Mouse (Mus musculus): ENCODE measurements around the gene Pcare. TPM values are rescaled to one million over a fixed set of nuclear protein-coding genes. Genes with fewer than 3 reads are reported as not detected.
A peak's percentile ranks its signal among the peaks of the same experiment; 100 is the strongest.
"Not testable (repeated sequence)": the region's sequence is repeated elsewhere in the genome, so short reads cannot be mapped to it uniquely, and the experiment has no call there.

The Pcare gene
- total RNA-seq (2021) = not detected in 2 replicates
- long read RNA-seq = 0 reads

- no peak for DNase-seq
These were observed at the start of gene Pcare for GRCm38 (mm10) chr17:71752831-71753230. Gene Pcare, minus strand, starts transcription at chr17:71752894.

GRCm38 (mm10) chr17:71795521-71796205 is 43.0 kb upstream of the Pcare start:
- DNase-seq = no peak

- no peak for DNase-seq
These were observed 38.9 kb upstream of the Pcare start for GRCm38 (mm10) chr17:71791622-71792021.

GRCm38 (mm10) chr17:71791109-71791508 is 38.4 kb upstream of the Pcare start:
- no peak for DNase-seq

- DNase-seq = no peak
These were observed 33.8 kb upstream of the Pcare start for GRCm38 (mm10) chr17:71786456-71786855.

GRCm38 (mm10) chr17:71783366-71783735 is 30.7 kb upstream of the Pcare start:
- DNase-seq = no peak

- peak; percentile 35 for DNase-seq
These were observed 30.1 kb upstream of the Pcare start for GRCm38 (mm10) chr17:71782699-71783365.

- peak; percentile 36 for DNase-seq
These were observed 29.6 kb upstream of the Pcare start for GRCm38 (mm10) chr17:71782242-71782698.

GRCm38 (mm10) chr17:71780945-71781344 is 28.3 kb upstream of the Pcare start:
- no peak for DNase-seq

GRCm38 (mm10) chr17:71780490-71780889 is 27.8 kb upstream of the Pcare start:
- DNase-seq = no peak

- DNase-seq = no peak
These were observed 26.0 kb upstream of the Pcare start for GRCm38 (mm10) chr17:71778696-71779095.

- DNase-seq = no peak
These were observed 22.6 kb upstream of the Pcare start for GRCm38 (mm10) chr17:71775279-71775678.

- DNase-seq = no peak
These were observed 21.5 kb upstream of the Pcare start for GRCm38 (mm10) chr17:71774173-71774572.

- no peak for DNase-seq
These were observed 18.0 kb upstream of the Pcare start for GRCm38 (mm10) chr17:71770696-71771095.

- DNase-seq = no peak
These were observed 16.9 kb upstream of the Pcare start for GRCm38 (mm10) chr17:71769564-71769963.

GRCm38 (mm10) chr17:71768173-71768572 is 15.5 kb upstream of the Pcare start, which contains the start of gene Clip4:
Gene Clip4, plus strand, starts transcription at chr17:71768473.
- DNase-seq = not testable (repeated sequence)

- no peak for DNase-seq
These were observed 7.8 kb upstream of the Pcare start for GRCm38 (mm10) chr17:71760536-71760935.

- DNase-seq = no peak
These were observed 3.0 kb downstream of the Pcare start for GRCm38 (mm10) chr17:71749616-71750168.

GRCm38 (mm10) chr17:71747561-71747960 is 5.1 kb downstream of the Pcare start:
- no peak for DNase-seq

- DNase-seq = no peak
These were observed 6.6 kb downstream of the Pcare start for GRCm38 (mm10) chr17:71746114-71746513.

GRCm38 (mm10) chr17:71742935-71743334 is 9.8 kb downstream of the Pcare start:
- no peak for DNase-seq

GRCm38 (mm10) chr17:71742156-71742555 is 10.5 kb downstream of the Pcare start:
- DNase-seq = no peak

- DNase-seq = no peak
These were observed 16.3 kb downstream of the Pcare start for GRCm38 (mm10) chr17:71736442-71736841.
